Mouse (Mus musculus) hematopoietic multipotent progenitor cell, adult 10-12 weeks (in vitro differentiated cells): ENCODE data around the gene Tfrc. TPM values are rescaled to one million over a fixed set of nuclear protein-coding genes. Genes with fewer than 3 reads are reported as not detected.

Source experiments
- polyA plus RNA-seq: library from polyadenylated mRNA; stranded (reverse); fragments of >175 nt; gene quantifications from 2 replicates; pipeline ENCODE4 v1.2.3, GENCODE M21; 2012; ENCODE audit warnings: low replicate concordance

The Tfrc gene
- polyA plus RNA-seq = 0.64 and 11.6 TPM in 2 replicates

DNA sequence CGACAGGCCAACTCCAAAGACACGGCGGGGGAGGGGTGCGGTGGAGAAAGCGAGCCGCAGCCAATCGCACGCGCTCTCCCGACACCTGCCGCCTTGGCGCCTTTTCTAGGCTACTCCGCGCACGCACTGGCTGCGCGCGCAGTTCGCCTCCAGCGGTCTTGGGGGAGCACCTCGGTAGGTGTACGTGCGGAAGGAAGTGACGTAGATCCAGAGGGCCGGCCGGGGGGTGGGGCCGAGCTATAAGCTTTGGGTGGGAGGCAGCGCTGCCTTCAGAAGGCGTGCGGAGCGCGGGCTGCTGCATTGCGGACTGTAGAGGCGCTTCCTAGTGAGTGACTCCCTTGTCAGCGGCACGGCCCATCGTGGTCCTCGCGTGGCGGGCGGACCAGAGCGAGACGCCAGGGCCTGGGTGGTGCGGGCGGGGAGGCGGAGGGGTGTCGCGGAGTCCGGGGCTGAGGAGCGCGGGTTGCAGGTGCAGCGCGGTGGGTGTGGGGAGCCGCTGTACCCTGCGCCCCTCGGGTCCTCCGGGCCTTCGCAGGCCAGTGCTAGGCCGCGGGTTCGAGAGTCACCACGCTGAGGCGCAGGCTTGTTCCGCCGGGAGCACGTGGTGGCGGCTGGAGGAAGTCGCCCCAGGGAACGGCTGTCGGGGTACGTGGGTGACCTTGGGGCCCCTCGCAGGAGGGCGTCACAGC is at the start of gene Tfrc:
Tfrc (plus strand) TSS at position 209 of the 689 bp plus-strand sequence.

DNA sequence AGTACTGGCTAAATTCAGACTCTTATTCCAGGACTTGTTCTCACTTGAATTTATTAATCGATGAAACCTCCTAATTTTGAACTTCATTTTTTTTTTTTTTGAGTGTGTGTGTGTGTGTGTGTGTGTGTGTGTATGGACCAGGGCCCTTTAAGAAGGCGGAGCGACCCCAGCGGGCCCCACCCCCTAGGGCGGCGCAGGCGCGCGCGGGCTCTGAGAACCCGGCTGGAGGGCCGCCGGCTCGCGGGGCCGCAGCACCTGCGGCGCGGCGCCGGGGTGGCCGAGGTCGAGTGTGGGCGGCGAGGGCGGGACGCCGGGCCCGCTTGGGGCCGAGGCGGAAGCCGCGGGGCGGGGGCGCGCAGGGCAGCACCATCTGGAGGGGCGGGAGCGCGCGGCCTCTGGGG is 34.9 kb downstream of the Tfrc start, which contains the start of gene Tnk2:
Tnk2 (plus strand) TSS at position 214 of the 401 bp plus-strand sequence.

Other genes starting within 250 kb of the Tfrc start
- not detected in 2 replicates for gene Tm4sf19, start 208.4 kb upstream of the Tfrc start, polyA plus RNA-seq
- 0.52 and 1.8 TPM in 2 replicates for gene Tctex1d2, start 189.2 kb upstream of the Tfrc start, polyA plus RNA-seq
- gene Pcyt1a, start 178.0 kb upstream of the Tfrc start, polyA plus RNA-seq = 5.0 and 18.5 TPM in 2 replicates
- gene Slc51a, start 121.0 kb upstream of the Tfrc start, polyA plus RNA-seq = not detected in 2 replicates
- gene Zdhhc19, start 112.7 kb upstream of the Tfrc start, polyA plus RNA-seq = not detected in 2 replicates
- 311 and 674 TPM in 2 replicates for gene Tnk2, start 35.0 kb downstream of the Tfrc start, polyA plus RNA-seq
- gene Muc4, start 127.0 kb downstream of the Tfrc start, polyA plus RNA-seq = 0.01 TPM in 1 of 2 replicates, not detected in the other
- gene Muc20, start 188.5 kb downstream of the Tfrc start, polyA plus RNA-seq = 0.34 and 0.39 TPM in 2 replicates
- gene Smbd1, start 201.6 kb downstream of the Tfrc start, polyA plus RNA-seq = not detected in 2 replicates